Mouse (Mus musculus) neutrophil, adult 5-6 weeks (primary cell): ENCODE measurements around the gene Zfp575. TPM values are rescaled to one million over a fixed set of nuclear protein-coding genes. Genes with fewer than 3 reads are reported as not detected.

Source experiments
- ATAC-seq: fragments of 151-379, 151-347 bp; 2 replicates; pipeline ENCODE4 v1.8.0; 2017; ENCODE audit warnings: mild to moderate bottlenecking, moderate TSS enrichment; ENCODE audit not compliant: insufficient number of reproducible peaks, poor library complexity, low FRiP score, severe bottlenecking; ENCODE audit errors: extremely low read depth
- total RNA-seq: library from RNA; stranded (forward); fragments of 200-1000 nt; gene quantifications from 2 replicates; pipeline ENCODE4 v1.2.3, GENCODE M21; 2017

Gene Zfp575
- total RNA-seq, 1 experiment from 2014 or later: not detected

GRCm38 (mm10) chr7:24571071-24571470, 16.4 kb downstream of the Zfp575 start:
- no peak for ATAC-seq

GRCm38 (mm10) chr7:24568512-24568911, 18.9 kb downstream of the Zfp575 start:
- no peak for ATAC-seq

GRCm38 (mm10) chr7:24566206-24566605, 21.2 kb downstream of the Zfp575 start:
- no peak for ATAC-seq

GRCm38 (mm10) chr7:24565627-24566026, 21.8 kb downstream of the Zfp575 start:
- no peak for ATAC-seq

GRCm38 (mm10) chr7:24564607-24565265, 22.7 kb downstream of the Zfp575 start:
- ATAC-seq: peak; percentile 81

GRCm38 (mm10) chr7:24563837-24564206, 23.6 kb downstream of the Zfp575 start:
- ATAC-seq: no peak

- ATAC-seq: no peak
Measured at GRCm38 (mm10) chr7:24563191-24563836, 24.1 kb downstream of the Zfp575 start.

- ATAC-seq: no peak
Measured at GRCm38 (mm10) chr7:24561450-24561849, 26.0 kb downstream of the Zfp575 start.

GRCm38 (mm10) chr7:24555786-24556185, 31.7 kb downstream of the Zfp575 start:
- ATAC-seq: no peak

GRCm38 (mm10) chr7:24551985-24552759, 35.3 kb downstream of the Zfp575 start:
- ATAC-seq: 0 out of 2 replicates have a peak, but pooled peaks have one; percentile 30

GRCm38 (mm10) chr7:24547534-24548036, 39.9 kb downstream of the Zfp575 start:
- no peak for ATAC-seq

- peak; percentile 98 for ATAC-seq
Measured at GRCm38 (mm10) chr7:24546634-24547389, 40.6 kb downstream of the Zfp575 start.

- no peak for ATAC-seq
Measured at GRCm38 (mm10) chr7:24546068-24546614, 41.3 kb downstream of the Zfp575 start, which contains the start of the genes Pinlyp and Xrcc1. TSS of gene Pinlyp (minus strand) at chr7:24546118. TSS of gene Xrcc1 (plus strand) at chr7:24546289.

- no peak for ATAC-seq
Measured at GRCm38 (mm10) chr7:24544506-24544905, 42.9 kb downstream of the Zfp575 start.

- no peak for ATAC-seq
Measured at GRCm38 (mm10) chr7:24539686-24540085, 47.8 kb downstream of the Zfp575 start.

- ATAC-seq: no peak
Measured at GRCm38 (mm10) chr7:24538701-24539100, 48.7 kb downstream of the Zfp575 start.

GRCm38 (mm10) chr7:24538154-24538553, 49.3 kb downstream of the Zfp575 start:
- no peak for ATAC-seq

- ATAC-seq: no peak
Measured at GRCm38 (mm10) chr7:24537591-24537990, 49.9 kb downstream of the Zfp575 start.

- no peak for ATAC-seq
Measured at GRCm38 (mm10) chr7:24537081-24537480, 50.4 kb downstream of the Zfp575 start.
